Mouse (Mus musculus): ENCODE measurements around the gene Polm. TPM values are rescaled to one million over a fixed set of nuclear protein-coding genes. Genes with fewer than 3 reads are reported as not detected.

Polm gene
- 1 to 10 TPM; 8.4 to 8.9 TPM for total RNA-seq (2021)
- long read RNA-seq, experiment 1, partial matches to known transcripts, result 3 of 6 reads
- long read RNA-seq, experiment 1, other reads (novel, unspliced or antisense), result 3 of 6 reads
- long read RNA-seq, experiment 2, partial matches to known transcripts, result 3 of 10 reads
- long read RNA-seq, experiment 2, other reads (novel, unspliced or antisense), result 5 of 10 reads

DNA sequence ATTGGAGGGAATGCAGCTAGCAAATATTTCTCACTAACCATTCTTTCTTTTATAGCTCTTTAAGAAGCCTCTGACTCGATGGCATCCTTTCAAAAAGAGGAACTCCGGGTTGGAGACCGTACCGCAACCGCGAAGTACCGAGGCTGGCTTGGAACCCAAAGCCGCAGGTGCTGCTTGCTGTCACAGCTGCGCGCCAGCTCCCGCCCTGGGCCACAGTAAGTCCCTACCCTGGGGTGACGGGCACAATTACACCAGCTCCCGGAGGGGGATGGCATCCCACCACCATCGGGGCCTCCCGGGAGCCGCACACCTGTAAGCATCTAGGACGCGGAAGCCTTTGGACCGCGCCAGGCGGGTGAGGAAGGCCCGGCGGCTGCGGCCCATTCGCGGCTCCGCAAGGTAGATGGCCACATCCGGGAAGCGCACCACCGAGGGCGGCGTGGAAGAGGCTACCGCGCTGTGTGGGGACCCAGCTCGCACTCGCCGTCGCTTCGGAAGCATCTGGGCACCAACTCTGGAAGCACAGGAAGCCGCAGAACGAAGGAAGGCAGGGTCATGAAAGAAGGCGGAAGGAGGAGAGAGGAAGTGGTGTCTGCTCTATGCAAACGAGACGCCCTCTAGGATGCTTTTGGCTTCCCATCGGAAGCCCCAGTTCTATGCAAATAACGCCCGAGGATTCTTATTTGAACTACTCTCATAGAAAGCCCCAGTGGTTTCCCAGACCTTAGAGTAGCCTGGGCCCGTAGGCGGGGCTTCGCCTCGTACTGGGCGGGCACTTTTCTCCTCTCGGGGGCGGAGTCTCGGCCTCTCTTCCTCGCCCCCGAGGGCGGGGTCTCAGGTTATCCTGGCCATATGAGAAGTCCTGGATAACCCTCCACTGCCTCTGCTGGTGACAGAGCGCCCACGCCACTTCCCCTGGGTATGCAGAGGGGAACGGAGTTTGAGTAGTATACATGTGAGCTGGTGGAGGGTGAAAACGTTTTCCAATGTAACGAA, at the start of gene Polm:
Gene Polm (minus strand): TSS at position 766 of the 996 bp plus-strand sequence.
- DNase-seq (ENCODE audit: low spot score in 2 of 2), result peak; percentile 85 to 92

GRCm38 (mm10) chr11:5887250-5887649, 49.4 kb upstream of the Polm start:
- no peak for DNase-seq (ENCODE audit: low spot score in 2 of 2)

- peak in 1 of 2 experiments; percentile 66 for DNase-seq (ENCODE audit: low spot score in 2 of 2)
Measured at GRCm38 (mm10) chr11:5886187-5886586, 48.4 kb upstream of the Polm start.

DNA sequence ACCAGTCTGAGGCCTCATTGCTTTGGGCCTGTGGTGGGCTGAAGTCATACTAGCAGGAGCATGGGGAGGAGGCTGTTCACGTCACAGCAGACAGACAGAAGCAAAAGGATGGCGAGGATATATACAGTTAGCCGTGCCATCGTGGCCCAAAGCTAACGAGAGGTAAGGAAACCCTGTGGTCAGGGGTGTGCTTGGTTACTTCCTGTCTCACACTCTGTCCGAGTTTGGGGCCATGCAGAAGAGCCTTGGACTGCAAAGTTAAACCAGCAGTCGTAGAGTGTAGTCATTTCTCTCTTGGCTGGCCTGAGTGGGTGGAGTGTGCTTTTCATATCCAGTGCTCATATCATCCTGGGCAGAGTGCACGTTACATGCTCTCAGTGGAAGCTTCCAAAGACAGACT, 44.7 kb upstream of the Polm start:
- no peak for DNase-seq (ENCODE audit: low spot score in 2 of 2)

- DNase-seq (ENCODE audit: low spot score in 2 of 2), result peak in 1 of 2 experiments; percentile 60
Measured at GRCm38 (mm10) chr11:5879905-5880304, 42.1 kb upstream of the Polm start.

DNA sequence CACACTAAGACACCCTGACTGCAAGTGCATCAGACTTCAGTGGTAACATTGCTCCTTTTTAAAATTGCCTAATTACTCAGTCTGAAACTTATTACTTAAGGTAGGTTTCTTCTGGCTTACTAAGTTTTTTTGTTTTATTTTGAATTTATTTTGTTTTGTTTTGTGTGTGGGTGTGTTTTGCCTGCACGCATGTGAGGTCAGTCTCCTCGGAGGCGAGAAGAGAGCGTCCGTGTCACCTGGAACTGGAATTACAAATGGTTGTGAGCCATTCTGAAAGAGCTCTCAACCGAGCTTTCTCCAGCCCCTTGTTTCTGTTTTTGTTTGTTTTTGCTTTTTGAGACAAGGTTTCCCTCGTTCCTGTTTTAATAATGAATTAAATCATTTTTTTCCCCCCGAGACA, 40.8 kb upstream of the Polm start:
- DNase-seq (ENCODE audit: low spot score in 2 of 2), result no peak

DNA sequence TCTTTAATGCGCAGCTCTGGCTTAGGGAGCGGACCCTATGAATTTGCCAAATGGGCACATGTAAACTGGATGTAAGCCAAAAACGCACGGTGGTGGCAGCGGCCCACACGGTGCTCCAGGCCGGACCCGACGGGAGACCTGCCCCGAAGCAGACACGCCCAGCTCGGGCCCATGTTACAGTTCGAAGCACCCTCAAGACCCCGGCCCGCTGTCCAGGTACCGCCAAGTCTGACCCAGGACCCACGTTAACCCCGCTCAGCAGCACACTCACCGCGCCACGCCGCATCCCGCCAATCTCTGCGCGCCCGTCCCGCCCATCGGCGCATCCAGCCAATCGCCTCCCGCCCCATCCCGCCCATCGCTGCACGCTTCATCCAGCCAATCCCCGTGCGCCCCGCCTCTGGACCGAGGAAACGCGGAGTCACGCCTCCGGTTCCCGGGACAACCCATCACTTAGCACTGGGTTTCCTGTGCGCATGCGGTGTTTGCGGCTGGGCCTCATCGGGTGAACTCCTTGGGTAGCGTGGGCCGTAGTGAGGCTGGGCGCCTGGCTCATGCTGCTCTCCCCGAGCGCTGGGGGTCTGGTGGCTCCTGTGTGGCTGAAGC, 40.2 kb upstream of the Polm start, which contains the start of gene Pold2:
Gene Pold2 (minus strand): TSS at position 372 of the 606 bp plus-strand sequence.
- peak; percentile 95 to 98 for DNase-seq (ENCODE audit: low spot score in 2 of 2)

DNA sequence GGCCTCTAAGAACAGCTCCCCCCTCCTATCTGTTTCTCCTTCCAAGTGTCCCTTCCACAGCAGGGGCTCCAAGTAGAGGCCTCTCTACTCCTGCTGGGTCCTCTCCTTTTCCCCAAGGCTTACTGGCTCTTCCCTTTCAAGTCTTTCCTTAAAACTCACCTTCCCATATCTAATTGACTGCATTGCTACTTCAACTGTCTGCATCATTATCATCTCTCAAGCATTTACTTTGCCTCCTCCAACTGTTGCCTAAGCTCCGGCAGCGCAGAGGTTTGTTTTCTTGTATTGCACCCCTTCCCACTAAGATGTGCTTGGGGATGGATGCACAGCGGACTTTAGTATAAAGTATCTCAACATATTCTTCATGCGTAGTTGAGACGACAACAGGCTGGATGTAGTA, 39.6 kb upstream of the Polm start:
- DNase-seq (ENCODE audit: low spot score in 2 of 2), result no peak

DNA sequence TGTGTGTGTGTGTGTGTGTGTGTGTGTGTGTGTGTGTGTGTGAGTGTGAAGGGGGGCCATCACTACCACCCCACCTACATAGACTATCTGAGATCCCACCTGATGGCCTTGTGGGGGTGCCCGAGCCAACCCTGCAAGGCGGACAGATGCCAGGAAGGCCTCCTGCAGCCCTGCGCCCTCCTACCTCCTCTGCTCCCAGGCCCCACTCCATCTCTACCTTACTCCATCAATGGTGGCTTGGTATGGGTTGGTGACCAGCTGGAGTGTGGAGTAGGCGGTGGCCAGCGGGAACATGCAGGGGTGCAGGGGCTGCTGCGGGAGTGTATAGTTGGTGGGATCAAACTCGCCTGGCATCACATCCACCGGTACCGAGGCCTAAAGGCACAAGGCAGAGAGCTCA, 35.4 kb upstream of the Polm start:
- DNase-seq (ENCODE audit: low spot score in 2 of 2), result no peak

DNA sequence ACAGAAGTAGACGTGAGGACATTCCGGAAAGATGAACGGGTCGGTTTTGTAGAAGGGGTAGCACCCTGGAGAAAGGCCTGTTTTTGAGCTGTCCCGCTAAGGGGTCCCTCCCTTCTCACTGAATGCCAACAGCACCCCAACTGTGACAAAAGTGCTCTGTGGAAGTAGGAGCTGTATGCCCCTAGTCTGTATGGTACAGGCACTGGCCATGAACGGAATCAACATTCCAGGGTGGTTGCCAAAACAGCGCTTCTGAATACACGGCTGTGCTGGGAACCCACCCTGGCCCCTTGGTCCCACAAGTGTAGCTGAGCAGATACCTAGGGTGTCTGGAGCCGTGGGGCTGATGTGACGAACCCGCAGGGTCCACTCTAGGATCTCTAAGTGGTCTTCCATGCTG, 34.9 kb upstream of the Polm start:
- DNase-seq (ENCODE audit: low spot score in 2 of 2), result no peak

DNA sequence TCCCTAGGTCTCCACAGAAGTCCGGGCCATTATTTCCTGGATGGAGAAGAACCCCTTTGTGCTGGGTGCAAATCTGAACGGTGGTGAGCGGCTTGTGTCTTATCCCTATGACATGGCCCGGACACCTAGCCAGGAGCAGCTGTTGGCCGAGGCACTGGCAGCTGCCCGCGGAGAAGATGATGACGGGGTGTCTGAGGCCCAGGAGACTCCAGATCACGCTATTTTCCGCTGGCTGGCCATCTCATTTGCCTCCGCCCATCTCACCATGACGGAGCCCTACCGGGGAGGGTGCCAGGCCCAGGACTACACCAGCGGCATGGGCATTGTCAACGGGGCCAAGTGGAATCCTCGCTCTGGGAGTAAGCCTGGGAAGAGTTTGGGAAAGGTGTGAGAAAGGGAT, 32.3 kb upstream of the Polm start:
- DNase-seq (ENCODE audit: low spot score in 2 of 2), result no peak

GRCm38 (mm10) chr11:5869331-5869730, 31.5 kb upstream of the Polm start:
- DNase-seq (ENCODE audit: low spot score in 2 of 2), result no peak

DNA sequence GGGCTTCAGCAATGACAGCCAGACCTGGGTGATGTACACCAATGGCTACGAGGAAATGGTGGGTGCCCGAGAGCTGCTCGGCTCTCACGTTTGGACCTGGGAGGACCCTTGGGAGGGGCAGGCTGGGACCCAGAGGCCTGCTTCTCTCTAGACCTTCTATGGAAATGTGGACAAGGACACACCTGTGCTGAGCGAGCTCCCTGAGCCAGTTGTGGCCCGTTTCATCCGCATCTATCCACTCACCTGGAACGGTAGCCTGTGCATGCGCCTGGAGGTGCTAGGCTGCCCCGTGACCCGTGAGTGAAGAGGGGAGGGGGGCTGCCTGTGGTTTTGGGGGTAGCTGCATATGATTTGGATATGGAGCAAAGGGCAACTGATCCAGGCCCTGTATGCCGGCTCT, 30.5 kb upstream of the Polm start:
- DNase-seq (ENCODE audit: low spot score in 2 of 2), result no peak

GRCm38 (mm10) chr11:5867196-5867595, 29.4 kb upstream of the Polm start:
- no peak for DNase-seq (ENCODE audit: low spot score in 2 of 2)

DNA sequence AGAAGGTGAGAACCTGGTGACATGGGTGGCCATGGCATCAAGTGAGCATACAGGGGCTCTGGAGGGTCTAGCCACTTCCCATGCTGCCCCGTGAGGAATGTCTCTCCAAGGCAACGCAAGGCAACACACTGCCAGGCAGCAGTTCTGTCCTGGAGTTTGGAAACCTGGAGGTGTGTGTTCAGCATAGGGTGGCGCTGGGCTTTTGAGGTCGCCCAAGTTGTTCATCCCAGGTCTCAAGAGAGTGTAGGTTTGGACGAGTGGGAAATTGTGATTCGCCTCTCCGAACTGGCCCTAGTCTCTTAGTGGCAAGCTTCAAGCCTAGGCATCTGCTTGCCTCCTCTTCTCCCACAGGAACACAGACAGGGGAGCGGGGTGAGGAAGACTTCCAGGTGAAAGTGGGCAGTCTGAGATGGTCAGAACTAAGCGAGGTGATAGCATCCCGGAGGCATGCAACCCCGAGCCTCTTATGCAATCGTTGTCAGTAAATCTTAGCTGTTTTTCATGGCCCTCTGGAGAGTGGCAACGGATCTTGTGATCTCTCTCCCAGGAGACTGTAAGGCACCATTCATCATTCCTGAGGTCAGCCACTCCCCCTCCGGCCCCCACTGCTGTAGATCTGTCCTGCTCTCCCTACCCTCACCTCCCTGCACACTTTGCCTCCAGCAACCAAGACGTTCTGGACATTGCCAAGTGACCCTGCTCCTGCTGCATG, 24.7 kb upstream of the Polm start:
- DNase-seq (ENCODE audit: low spot score in 2 of 2), result no peak

- peak; percentile 67 to 80 for DNase-seq (ENCODE audit: low spot score in 2 of 2)
Measured at GRCm38 (mm10) chr11:5861678-5862393, 24.0 kb upstream of the Polm start, which contains the start of gene Aebp1. Gene Aebp1 (plus strand): TSS chr11:5861947.

DNA sequence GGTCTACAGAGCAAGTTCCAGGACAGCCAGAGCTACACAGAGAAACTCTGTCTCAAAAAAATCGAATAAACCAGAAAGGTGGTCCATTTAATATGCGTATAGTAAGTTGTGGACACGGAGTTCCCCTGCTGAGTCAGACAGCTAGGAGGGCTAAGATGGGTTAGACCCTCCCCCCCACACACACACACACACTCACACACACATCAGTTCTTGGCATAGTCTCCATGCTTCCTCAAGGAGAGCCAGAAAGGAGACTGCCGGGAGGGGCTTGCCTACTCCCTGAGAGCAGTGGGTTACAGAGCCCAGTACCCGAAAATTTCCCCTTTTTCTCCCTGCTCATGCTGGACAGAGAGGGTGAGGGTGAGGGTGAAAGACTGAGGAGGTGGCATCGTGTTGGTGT, 22.8 kb upstream of the Polm start:
- DNase-seq (ENCODE audit: low spot score in 2 of 2), result no peak

DNA sequence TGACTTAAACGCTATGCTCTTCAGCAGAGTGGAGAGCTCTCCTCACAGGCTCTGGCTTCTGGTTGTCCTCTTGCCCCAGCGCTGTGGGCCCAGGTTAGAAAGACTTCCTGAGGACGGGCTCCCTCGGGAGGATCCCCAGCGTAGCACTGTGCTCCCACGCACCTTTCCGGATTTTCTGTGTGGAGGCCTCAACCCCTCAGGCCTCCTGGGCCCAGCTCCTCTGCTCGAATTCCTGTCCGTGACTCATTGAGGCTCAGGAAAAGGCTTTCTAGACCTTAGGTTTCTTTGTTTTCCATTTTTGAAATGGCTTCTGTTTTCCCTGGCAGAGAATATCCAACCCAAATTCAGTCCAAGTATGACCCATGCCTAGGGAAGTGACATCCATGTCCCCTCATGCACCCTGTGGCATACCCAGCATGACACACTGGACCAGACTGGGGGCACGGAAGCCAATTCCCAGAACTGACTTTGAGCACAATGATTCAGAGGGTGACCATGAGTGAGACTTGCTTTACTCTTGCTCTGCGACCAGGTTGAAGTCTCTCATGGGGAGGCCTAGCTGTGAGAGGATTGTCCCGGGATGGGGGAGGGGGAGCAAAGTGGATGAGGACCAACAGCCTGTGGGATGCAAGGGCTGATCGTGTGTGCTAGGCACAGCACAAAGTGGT, 22.2 kb upstream of the Polm start:
- DNase-seq (ENCODE audit: low spot score in 2 of 2), result no peak

- no peak for DNase-seq (ENCODE audit: low spot score in 2 of 2)
Measured at GRCm38 (mm10) chr11:5858723-5859122, 20.9 kb upstream of the Polm start.

All from gastrocnemius, postnatal 4 days (tissue).